ENCODE assay signal across 8 mouse cellular contexts in the genomic region with DNA sequence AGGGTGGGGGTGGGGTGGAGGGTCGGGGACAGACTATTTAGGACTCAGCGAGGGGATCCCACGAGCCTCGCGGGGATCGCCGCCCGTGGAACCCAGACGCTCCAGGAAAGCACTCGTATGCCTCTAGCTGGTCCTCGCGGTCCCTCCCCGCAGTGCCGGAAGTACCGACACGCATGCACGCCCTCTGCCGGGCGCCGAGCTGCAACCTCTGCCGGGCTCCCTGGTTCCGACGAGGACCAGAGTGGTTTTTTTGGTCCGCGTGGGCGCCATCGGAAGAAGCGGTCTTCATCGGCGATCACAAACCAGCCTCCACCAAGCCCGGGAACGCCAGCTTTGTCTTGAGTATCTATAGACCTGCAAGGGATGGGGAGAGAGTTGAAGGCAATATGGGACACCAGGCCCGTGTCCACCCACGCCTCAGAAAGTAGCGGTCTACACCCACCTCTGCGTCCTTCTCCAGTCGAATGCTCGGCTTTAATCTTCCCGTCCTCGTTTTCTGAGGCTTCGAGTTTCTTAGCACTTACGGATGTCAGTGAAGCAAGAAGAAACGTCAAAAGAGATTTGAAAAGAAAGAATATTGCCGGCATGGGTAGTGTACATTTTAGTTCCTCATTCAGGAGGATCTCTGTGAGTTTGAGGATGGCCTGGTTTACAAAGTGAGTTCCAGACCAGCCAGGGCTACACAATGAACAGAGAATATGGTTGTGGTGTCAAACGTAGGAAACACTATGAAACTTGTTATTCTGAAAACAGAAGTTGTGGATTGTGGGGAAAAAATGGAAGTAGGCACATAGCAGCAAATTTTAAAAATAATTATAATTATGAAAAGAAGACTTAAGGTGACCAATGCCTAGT. TPM values are rescaled to one million over a fixed set of nuclear protein-coding genes. Genes with fewer than 3 reads are reported as not detected.
DNase-seq lines count a peak whose midpoint lies in the region; ATAC-seq and TF ChIP-seq lines count a peak whose summit lies in the region.

A gene (minus strand): TSS at position 165 of the 855 bp plus-strand sequence.

- peak within 1 kb of the TSS; percentile 45; the same call in 1 of the 2 replicates for H3K27ac ChIP-seq in CH12.LX (ENCODE audit: insufficient read depth, low read depth)
- peak within 1 kb of the TSS; percentile 91 for H3K27ac ChIP-seq in forebrain, embryonic 10.5 days
- H3K27ac ChIP-seq in heart, embryonic 15.5 days = peak within 1 kb of the TSS; percentile 64
- peak within 1 kb of the TSS; percentile 82 for H3K27ac ChIP-seq in liver, embryonic 12.5 days
- H3K27ac ChIP-seq in stomach, embryonic 14.5 days (ENCODE audit: low read length) = peak within 1 kb of the TSS; percentile 12; the same call in 1 of the 2 replicates

- ATAC-seq in heart, embryonic 15.5 days (replicated peaks; ENCODE audit: insufficient number of reproducible peaks, insufficient read depth, low FRiP score, low read depth) = peak; percentile 93
- peak; percentile 98 for ATAC-seq in liver, embryonic 12.5 days
- peak; percentile 94 for ATAC-seq in stomach, embryonic 14.5 days (ENCODE audit: insufficient number of reproducible peaks, insufficient read depth, low FRiP score, low read depth)

- H3K27me3 ChIP-seq in CH12.LX (replicated peaks) = no peaks in the 10 kb centered on the region
- no peaks in the 10 kb centered on the region for H3K27me3 ChIP-seq in forebrain, embryonic 10.5 days (ENCODE audit: poor library complexity, severe bottlenecking)
- no peaks in the 10 kb centered on the region for H3K27me3 ChIP-seq in heart, embryonic 15.5 days
- H3K27me3 ChIP-seq in liver, embryonic 12.5 days (replicated peaks) = no peaks in the 10 kb centered on the region
- no peaks in the 10 kb centered on the region for H3K27me3 ChIP-seq in stomach, embryonic 14.5 days (ENCODE audit: control insufficient read depth, insufficient read depth, low read length)

- in situ Hi-C loops in CH12.LX (cut with MboI; ENCODE audit: low pct_ligation_motif_present, low pct_unique_long_range_greater_than_20kb, low sequenced_read_pairs) = no loop called here

- H3K4me1 ChIP-seq in CH12.LX (ENCODE audit: control insufficient read depth in 1 of 2, insufficient read depth in 2 of 2) = peaks cover 0 to 13% of the 10 kb centered on the region in 2 experiments; a peak in 2 of 4 replicates
- H3K4me1 ChIP-seq in forebrain, embryonic 10.5 days = peaks cover 19% of the 10 kb centered on the region
- H3K4me1 ChIP-seq in heart, embryonic 15.5 days (replicated peaks) = peaks cover 9% of the 10 kb centered on the region; the same call in 1 of the 2 replicates
- H3K4me1 ChIP-seq in liver, embryonic 12.5 days = peaks cover 19% of the 10 kb centered on the region
- H3K4me1 ChIP-seq in stomach, embryonic 14.5 days (ENCODE audit: control insufficient read depth, insufficient read depth, low read length) = peaks cover 3% of the 10 kb centered on the region; the same call in 1 of the 2 replicates

- peaks cover 3 to 8% of the 10 kb centered on the region in 2 experiments for H3K36me3 ChIP-seq in CH12.LX (replicated peaks in 1 of 2; ENCODE audit: control insufficient read depth in 1 of 2, insufficient read depth in 1 of 2, low read length in 1 of 2)
- peaks cover 7% of the 10 kb centered on the region for H3K36me3 ChIP-seq in forebrain, embryonic 10.5 days (replicated peaks)
- H3K36me3 ChIP-seq in heart, embryonic 15.5 days = no peaks in the 10 kb centered on the region
- peaks cover 3% of the 10 kb centered on the region; the same call in 1 of the 2 replicates for H3K36me3 ChIP-seq in liver, embryonic 12.5 days
- H3K36me3 ChIP-seq in stomach, embryonic 14.5 days (ENCODE audit: control insufficient read depth, insufficient read depth, low read length) = no peaks in the 10 kb centered on the region

- DNase-seq in CH12.LX (ENCODE audit: extremely low read depth) = peak; percentile 87
- peak; percentile 83 for DNase-seq in c-Kit-positive CD71-negative TER-119-negative erythroid progenitor cells, embryonic 14.5 days (ENCODE audit: low read depth)
- peak; percentile 86 for DNase-seq in forebrain, embryonic 10.5 days (ENCODE audit: extremely low spot score, low spot score)
- peak; percentile 92 for DNase-seq in kidney, postnatal 14 days
- DNase-seq in natural killer cell, adult 2 months (ENCODE audit: low spot score in 2 of 2) = peak; percentile 79 to 87

- dilution Hi-C loops in CH12.LX (cut with MboI; ENCODE audit: extremely low pct_ligation_motif_present, extremely low pct_unique_long_range_greater_than_20kb, low sequenced_read_pairs) = no loop called here

- peaks cover 21% of the 10 kb centered on the region for H3K79me2 ChIP-seq in CH12.LX (replicated peaks; ENCODE audit: control insufficient read depth, extremely low read depth, insufficient read depth, poor library complexity, severe bottlenecking)

- no peaks in the 10 kb centered on the region for H3K9me3 ChIP-seq in CH12.LX (replicated peaks; ENCODE audit: low read length)
- no peaks in the 10 kb centered on the region for H3K9me3 ChIP-seq in forebrain, embryonic 10.5 days
- H3K9me3 ChIP-seq in heart, embryonic 15.5 days (replicated peaks) = no peaks in the 10 kb centered on the region
- no peaks in the 10 kb centered on the region for H3K9me3 ChIP-seq in liver, embryonic 12.5 days (replicated peaks)
- H3K9me3 ChIP-seq in stomach, embryonic 14.5 days (ENCODE audit: control insufficient read depth, low read depth, low read length) = no peaks in the 10 kb centered on the region

- H3K9ac ChIP-seq in CH12.LX (ENCODE audit: insufficient read depth, low read depth) = peak within 1 kb of the TSS; percentile 90
- peak within 1 kb of the TSS; percentile 73 for H3K9ac ChIP-seq in heart, embryonic 15.5 days
- peak within 1 kb of the TSS; percentile 86 for H3K9ac ChIP-seq in liver, embryonic 12.5 days
- H3K9ac ChIP-seq in stomach, embryonic 14.5 days (replicated peaks; ENCODE audit: low read depth, low read length) = peak within 1 kb of the TSS; percentile 15

- TF ChIP-seq CTCF in CH12.LX (conservative IDR thresholded peaks at IDR 0.05 in 1 of 2, IDR thresholded peaks at IDR 0.05 in 1 of 2; ENCODE audit: low read depth in 2 of 2, low read length in 2 of 2) = peak in 1 of 2 experiments; percentile 62; a peak in 2 of 4 replicates

- peak; percentile 92 for TF ChIP-seq POLR2A in CH12.LX (IDR thresholded peaks at IDR 0.05; ENCODE audit: low read depth, low read length)

- H3K4me3 ChIP-seq in CH12.LX (replicated peaks in 1 of 3; ENCODE audit: low read depth in 2 of 3, low read length in 2 of 3, poor library complexity in 1 of 3) = peak within 1 kb of the TSS; percentile 71 to 77 (median 77)
- peak within 1 kb of the TSS; percentile 77 for H3K4me3 ChIP-seq in forebrain, embryonic 10.5 days
- peak within 1 kb of the TSS; percentile 73 for H3K4me3 ChIP-seq in heart, embryonic 15.5 days
- peak within 1 kb of the TSS; percentile 72 for H3K4me3 ChIP-seq in liver, embryonic 12.5 days
- peak within 1 kb of the TSS; percentile 34 for H3K4me3 ChIP-seq in stomach, embryonic 14.5 days (ENCODE audit: low read depth, low read length)

- TF ChIP-seq EP300 in CH12.LX (IDR thresholded peaks at IDR 0.05; ENCODE audit: low read length) = no peak

- TF ChIP-seq RAD21 in CH12.LX (IDR thresholded peaks at IDR 0.05; ENCODE audit: low read depth, low read length) = no peak

- WGBS in forebrain, embryonic 10.5 days = 2% methylated on average over 45 of the region's 45 CpGs
- 1% methylated on average over 45 of the region's 45 CpGs for WGBS in heart, embryonic 15.5 days
- WGBS in liver, embryonic 12.5 days (ENCODE audit: insufficient replicate concordance) = 1% methylated on average over 45 of the region's 45 CpGs
- WGBS in stomach, embryonic 14.5 days = 2% methylated on average over 45 of the region's 45 CpGs

- peak within 1 kb of the TSS; percentile 86 for H3K4me2 ChIP-seq in CH12.LX (ENCODE audit: insufficient read depth, low read depth, poor library complexity, severe bottlenecking)
- peak within 1 kb of the TSS; percentile 65 for H3K4me2 ChIP-seq in heart, embryonic 15.5 days
- peak within 1 kb of the TSS; percentile 70 for H3K4me2 ChIP-seq in liver, embryonic 12.5 days
- peak within 1 kb of the TSS; percentile 53 for H3K4me2 ChIP-seq in stomach, embryonic 14.5 days (replicated peaks; ENCODE audit: low read depth, low read length)

TF ChIP-seq in CH12.LX, 34 proteins besides CTCF, POLR2A, EP300 and RAD21 (continues in another document):
- TF ChIP-seq PAX5 (IDR thresholded peaks at IDR 0.05; ENCODE audit: low read length) = no peak
- TF ChIP-seq USF1 (IDR thresholded peaks at IDR 0.05; ENCODE audit: low read depth, low read length) = no peak
- TF ChIP-seq BHLHE40 (IDR thresholded peaks at IDR 0.05; ENCODE audit: low read depth, low read length) = peak; percentile 42
- TF ChIP-seq ELF1 (IDR thresholded peaks at IDR 0.05; ENCODE audit: low read depth, low read length) = peak; percentile 85
- 0 out of 2 replicates have a peak, but pooled peaks have one; percentile 12 for TF ChIP-seq ETS1 (conservative IDR thresholded peaks at IDR 0.05; ENCODE audit: low read depth, low read length)
- TF ChIP-seq GABPA (IDR thresholded peaks at IDR 0.05; ENCODE audit: insufficient replicate concordance, low read depth, low read length) = peak; percentile 7; the same call in 1 of the 2 replicates
- TF ChIP-seq NELFE (IDR thresholded peaks at IDR 0.05; ENCODE audit: low read depth, low read length) = peak; percentile 86
- TF ChIP-seq MYC (IDR thresholded peaks at IDR 0.05; ENCODE audit: low read depth, low read length) = peak; percentile 91
- TF ChIP-seq ZKSCAN1 (IDR thresholded peaks at IDR 0.05; ENCODE audit: borderline replicate concordance, low read depth, low read length) = no peak
- TF ChIP-seq HCFC1 (IDR thresholded peaks at IDR 0.05; ENCODE audit: low read depth, low read length) = peak; percentile 91
- TF ChIP-seq TCF12 (IDR thresholded peaks at IDR 0.05; ENCODE audit: low read depth, low read length) = peak; percentile 95
- TF ChIP-seq MAZ (IDR thresholded peaks at IDR 0.05; ENCODE audit: low read depth, low read length) = no peak
- peak; percentile 40; the same call in 1 of the 2 replicates for TF ChIP-seq CHD2 (IDR thresholded peaks at IDR 0.05; ENCODE audit: low read length)
- TF ChIP-seq MXI1 (IDR thresholded peaks at IDR 0.05; ENCODE audit: low read depth, low read length) = peak; percentile 88
- peak; percentile 60; the same call in 1 of the 2 replicates for TF ChIP-seq ZNF384 (IDR thresholded peaks at IDR 0.05; ENCODE audit: low read depth, low read length)
- TF ChIP-seq TBP (conservative IDR thresholded peaks at IDR 0.05; ENCODE audit: low read depth, low read length) = peak; percentile 89

RNA-seq across cellular contexts. Expression of the gene that starts here (rescaled TPM):
- total RNA-seq in CH12.LX (2012; rRNA removed) (19.6 and 20.4 TPM in 2 replicates), CH12.LX (2014; rRNA removed) (40.4 and 50.4 TPM in 2 replicates)
- polyA plus RNA-seq in CH12.LX (2012; ENCODE audit: insufficient read length, low read depth) = 39.1 and 42.2 TPM in 2 replicates
- 44.4 and 48.0 TPM in 2 replicates for polyA plus RNA-seq in forebrain, embryonic 10.5 days (2016; fragmentation: Nextera tagmentation; extraction: Ambion mirVana)
- 33.5 and 38.1 TPM in 2 replicates for polyA plus RNA-seq in heart, embryonic 15.5 days (2015; fragmentation: Nextera tagmentation; extraction: Ambion mirVana)
- 46.1 and 47.5 TPM in 2 replicates for polyA plus RNA-seq in liver, embryonic 12.5 days (2016; fragmentation: Nextera tagmentation; extraction: Ambion mirVana)
- 41.6 and 44.0 TPM in 2 replicates for polyA plus RNA-seq in stomach, embryonic 14.5 days (2014; fragmentation: Nextera tagmentation; extraction: Ambion mirVana)

Comparison
In these comparisons a context has a peak if more than half of its experiments do, and no peak if none do; other contexts are left out.
1. Peak in every context shown above with its lines: DNase-seq, ATAC-seq, H3K4me3 ChIP-seq and H3K27ac ChIP-seq.
2. H3K27ac ChIP-seq: peak in every context shown above with its lines; median percentile 91 in forebrain, embryonic 10.5 days; 82 in liver, embryonic 12.5 days; 64 in heart, embryonic 15.5 days; 45 in CH12.LX; 12 in stomach, embryonic 14.5 days.
3. H3K9ac ChIP-seq: peak in every context shown above with its lines; median percentile 90 in CH12.LX; 86 in liver, embryonic 12.5 days; 73 in heart, embryonic 15.5 days; 15 in stomach, embryonic 14.5 days.